ENCODE assay signal across 8 mouse cellular contexts in genomic region chr6:72389941-72390771, GRCm38 (mm10). TPM values are rescaled to one million over a fixed set of nuclear protein-coding genes. Genes with fewer than 3 reads are reported as not detected.
DNase-seq lines count a peak whose midpoint lies in the region; ATAC-seq and TF ChIP-seq lines count a peak whose summit lies in the region.

Gene Vamp8, minus strand, starts transcription at chr6:72390703.

- peak within 1 kb of the TSS; percentile 51 for H3K4me2 ChIP-seq in forebrain, postnatal 0 days (ENCODE audit: low read depth)

- peak within 1 kb of the TSS; percentile 87 for H3K4me3 ChIP-seq in G1E (ENCODE audit: low read depth, low read length)
- peak within 1 kb of the TSS; percentile 27 for H3K4me3 ChIP-seq in forebrain, postnatal 0 days (ENCODE audit: low read depth, low read length)
- H3K4me3 ChIP-seq in hindbrain, embryonic 10.5 days, result peak within 1 kb of the TSS; percentile 58

- no peaks in the 10 kb centered on the region for H3K9me3 ChIP-seq in G1E (replicated peaks)
- H3K9me3 ChIP-seq in forebrain, postnatal 0 days (ENCODE audit: low read length), result no peaks in the 10 kb centered on the region
- H3K9me3 ChIP-seq in hindbrain, embryonic 10.5 days, result no peaks in the 10 kb centered on the region

- WGBS in forebrain, postnatal 0 days, result under 1% methylated on average over 33 of the region's 33 CpGs
- WGBS in hindbrain, embryonic 10.5 days, result 2% methylated on average over 33 of the region's 33 CpGs

- TF ChIP-seq CTCF in G1E (IDR thresholded peaks at IDR 0.05; ENCODE audit: low read depth, low read length), result no peak
- no peak for TF ChIP-seq CTCF in forebrain, postnatal 0 days (IDR thresholded peaks at IDR 0.05; ENCODE audit: low read depth)

- peak within 1 kb of the TSS; percentile 36; the same call in 1 of the 2 replicates for H3K27ac ChIP-seq in forebrain, postnatal 0 days (ENCODE audit: low read depth, low read length)
- peak within 1 kb of the TSS; percentile 86 for H3K27ac ChIP-seq in hindbrain, embryonic 10.5 days

- no peaks in the 10 kb centered on the region for H3K27me3 ChIP-seq in G1E (ENCODE audit: insufficient read depth, low read length)
- no peaks in the 10 kb centered on the region; the same call in 1 of the 2 replicates for H3K27me3 ChIP-seq in forebrain, postnatal 0 days (ENCODE audit: insufficient read depth, low read length)
- peaks cover 25% of the 10 kb centered on the region for H3K27me3 ChIP-seq in hindbrain, embryonic 10.5 days (ENCODE audit: insufficient read depth, poor library complexity, severe bottlenecking)

- DNase-seq in G1E (ENCODE audit: low spot score), result peak; percentile 38
- peak; percentile 64 to 69 for DNase-seq in cerebellum, adult 18-20 months
- DNase-seq in forebrain, postnatal 0 days, result peak; percentile 17
- peak; percentile 60 for DNase-seq in hindbrain, embryonic 10.5 days (ENCODE audit: low spot score)
- peak; percentile 62 to 67 for DNase-seq in layer of hippocampus, postnatal 10 days (ENCODE audit: low spot score in 2 of 2)
- DNase-seq in lung, postnatal 14 days, result peak; percentile 88
- DNase-seq in ovary, postnatal 36 days (ENCODE audit: low spot score), result peak; percentile 82
- DNase-seq in thymus, postnatal 36 days, result peak; percentile 62 to 65

- peak within 1 kb of the TSS; percentile 18; the same call in 1 of the 2 replicates for H3K9ac ChIP-seq in forebrain, postnatal 0 days

- peaks cover 77% of the 10 kb centered on the region for H3K36me3 ChIP-seq in G1E (replicated peaks)
- H3K36me3 ChIP-seq in forebrain, postnatal 0 days (ENCODE audit: insufficient read depth), result no peaks in the 10 kb centered on the region
- H3K36me3 ChIP-seq in hindbrain, embryonic 10.5 days, result no peaks in the 10 kb centered on the region

- peak; percentile 29 for ATAC-seq in G1E (ENCODE audit: extremely low read depth, insufficient number of reproducible peaks, low FRiP score, poor library complexity, severe bottlenecking)
- peak; percentile 16; the same call in 1 of the 2 replicates for ATAC-seq in forebrain, postnatal 0 days

- H3K4me1 ChIP-seq in G1E (ENCODE audit: insufficient read depth, low read depth, low read length), result peaks cover 74% of the 10 kb centered on the region
- H3K4me1 ChIP-seq in forebrain, postnatal 0 days (ENCODE audit: insufficient read depth), result 0 out of 2 replicates have a peak, but pooled peaks cover 4% of the 10 kb centered on the region
- H3K4me1 ChIP-seq in hindbrain, embryonic 10.5 days (replicated peaks), result peaks cover 29% of the 10 kb centered on the region

RNA-seq across cellular contexts. Expression of gene Vamp8, which starts in this region (rescaled TPM):
- total RNA-seq in G1E (2014; fragmentation: Nextera tagmentation) (58.1 and 72.6 TPM in 2 replicates), G1E (2017) (516 and 572 TPM in 2 replicates)
- 147 and 261 TPM in 2 replicates for polyA plus RNA-seq in G1E (2012)
- 10.3 and 11.8 TPM in 2 replicates for total RNA-seq in forebrain, postnatal 0 days (2014; rRNA removed)
- 21.3 and 27.1 TPM in 2 replicates for polyA plus RNA-seq in forebrain, postnatal 0 days (2015; fragmentation: Nextera tagmentation; extraction: Ambion mirVana)
- 40.7 and 43.5 TPM in 2 replicates for polyA plus RNA-seq in hindbrain, embryonic 10.5 days (2016; fragmentation: Nextera tagmentation; extraction: Ambion mirVana)
- 10 to 100 TPM; 11.1 to 13.8 TPM for total RNA-seq in layer of hippocampus, postnatal 10 days (2021)

Comparison
In these comparisons a context has a peak if more than half of its experiments do, and no peak if none do; other contexts are left out.
1. Peak in every context shown above with its lines: DNase-seq, ATAC-seq, H3K4me3 ChIP-seq and H3K27ac ChIP-seq.
2. DNase-seq: peak in every context shown above with its lines; median percentile 88 in lung, postnatal 14 days; 82 in ovary, postnatal 36 days; 66 in cerebellum, adult 18-20 months; 64 in layer of hippocampus, postnatal 10 days; 64 in thymus, postnatal 36 days; 60 in hindbrain, embryonic 10.5 days; 38 in G1E; 17 in forebrain, postnatal 0 days.
3. H3K4me3 ChIP-seq: peak in every context shown above with its lines; median percentile 87 in G1E; 58 in hindbrain, embryonic 10.5 days; 27 in forebrain, postnatal 0 days.